Mouse (Mus musculus): ENCODE data around the gene Krt6b.

DNA sequence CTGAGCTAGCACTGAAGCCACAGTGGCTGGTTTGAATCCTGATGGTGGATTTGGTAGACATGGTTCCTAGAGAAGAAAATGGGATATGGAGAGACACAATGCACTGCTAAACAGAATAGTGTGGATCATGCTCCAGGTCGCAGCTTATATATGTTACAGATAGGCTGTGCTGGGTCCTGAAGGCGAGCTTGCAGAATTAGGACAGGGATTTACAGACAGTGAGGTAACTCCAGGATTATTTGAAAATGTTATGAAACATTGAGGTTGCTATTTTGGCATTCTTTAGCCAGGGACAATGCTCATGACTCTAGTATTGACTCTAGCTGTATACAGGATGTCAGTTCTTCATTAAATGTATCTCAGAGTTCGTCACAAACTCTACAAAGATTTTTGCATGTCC, 32.8 kb downstream of the Krt6b start, which contains the start of gene Gm5478:
- TF ChIP-seq TAL1 (conservative IDR thresholded peaks at IDR 0.05; ENCODE audit: low read depth, low read length), result no peak
- no peak for TF ChIP-seq GATA1 (IDR thresholded peaks at IDR 0.05; ENCODE audit: borderline replicate concordance, low read length)
- TF ChIP-seq CTCF (IDR thresholded peaks at IDR 0.05; ENCODE audit: low read depth, low read length), result no peak
- no peak for TF ChIP-seq POLR2AphosphoS5 (IDR thresholded peaks at IDR 0.05; ENCODE audit: insufficient replicate concordance, low read depth, low read length)
- TF ChIP-seq GATA2 (IDR thresholded peaks at IDR 0.05; ENCODE audit: borderline replicate concordance, low read depth, low read length), result no peak
